Mouse (Mus musculus) small intestine, adult 2 months (tissue): ENCODE results near the gene Epb41l4b.

Source experiments
- CTCF ChIP-seq: fragments of 200-500 bp; IDR thresholded peaks from 2 replicates; pipeline ENCODE4 v1.5.1; 2012; ENCODE audit warnings: low read depth, mild to moderate bottlenecking, control low read depth, inconsistent platforms, low read length, moderate library complexity, mixed read lengths; ENCODE audit not compliant: insufficient replicate concordance, insufficient read length; ENCODE audit errors: extremely low read depth
- POLR2A ChIP-seq: fragments of 200-500 bp; IDR thresholded peaks from 2 replicates; pipeline ENCODE4 v1.6.1; 2012; ENCODE audit warnings: low read depth, mild to moderate bottlenecking, control low read depth, inconsistent platforms, low read length, moderate library complexity

GRCm38 (mm10) chr4:57010425-57010824 lies 132.8 kb downstream of the Epb41l4b start:
- TF ChIP-seq CTCF = no peak
- TF ChIP-seq POLR2A = no peak
